Mouse (Mus musculus): Measurements from ENCODE around the gene Psmg3. TPM values are rescaled to one million over a fixed set of nuclear protein-coding genes. Genes with fewer than 3 reads are reported as not detected.

The Psmg3 gene
- polyA plus RNA-seq (2011; ENCODE audit: insufficient read length, low read depth, missing spikeins), result 15.3 and 15.8 TPM in 2 replicates

DNA sequence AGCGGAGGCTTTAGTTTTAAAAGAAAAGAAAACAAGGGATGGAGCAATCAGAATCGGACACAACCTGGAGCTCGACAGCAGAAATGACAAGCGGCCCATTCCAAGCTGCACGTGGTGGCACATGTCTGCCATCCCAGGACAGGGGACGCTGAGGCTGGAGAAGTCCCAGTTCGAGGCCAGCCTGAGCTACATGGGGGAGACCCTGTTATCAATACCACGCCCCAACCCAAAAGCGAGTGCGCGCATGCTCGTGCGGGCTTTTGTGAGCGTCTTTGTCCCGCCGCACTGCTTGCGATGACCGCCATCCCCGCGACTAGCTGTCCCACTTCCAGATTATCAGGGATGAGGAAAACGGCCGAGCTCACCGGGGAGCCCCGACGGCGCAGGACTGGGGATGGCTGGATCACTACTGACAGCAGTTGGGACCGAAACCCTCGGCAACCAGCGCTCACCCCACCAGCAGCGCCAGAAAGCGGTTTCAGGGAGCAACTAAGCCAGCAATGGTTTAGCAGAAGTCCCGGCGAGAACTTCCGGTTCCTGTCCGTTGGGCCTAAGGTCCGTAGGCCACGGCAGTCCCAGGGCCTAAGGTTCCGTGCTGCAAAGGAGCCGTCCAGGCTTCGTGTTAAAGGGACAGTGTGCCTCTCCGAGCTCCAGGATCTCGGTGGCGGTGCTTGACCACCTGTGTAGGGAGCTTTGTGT lies at the start of gene Psmg3, which contains the start of gene Gm26938:
Gene Psmg3 (minus strand): TSS at position 529 of the 699 bp plus-strand sequence.
Gene Gm26938 (minus strand): TSS at position 51 of the 699 bp plus-strand sequence.
- Histone ChIP-seq H3K4me3 (ENCODE audit: insufficient read depth, low read length) (peak within 1 kb of the TSS; percentile 87), H3K27ac (ENCODE audit: insufficient read depth, low read length) (no peak within 1 kb of the TSS), H3K4me1 (ENCODE audit: control insufficient read depth, insufficient read depth, low read length) (peaks cover 6% of the 10 kb centered on the region; the same call in 1 of the 2 replicates)
- peak; percentile 88 for TF ChIP-seq POLR2A (IDR thresholded peaks at IDR 0.05; ENCODE audit: low read depth, low read length)
- TF ChIP-seq CTCF (IDR thresholded peaks at IDR 0.05; ENCODE audit: borderline replicate concordance, insufficient read depth, low read length), result no peak

DNA sequence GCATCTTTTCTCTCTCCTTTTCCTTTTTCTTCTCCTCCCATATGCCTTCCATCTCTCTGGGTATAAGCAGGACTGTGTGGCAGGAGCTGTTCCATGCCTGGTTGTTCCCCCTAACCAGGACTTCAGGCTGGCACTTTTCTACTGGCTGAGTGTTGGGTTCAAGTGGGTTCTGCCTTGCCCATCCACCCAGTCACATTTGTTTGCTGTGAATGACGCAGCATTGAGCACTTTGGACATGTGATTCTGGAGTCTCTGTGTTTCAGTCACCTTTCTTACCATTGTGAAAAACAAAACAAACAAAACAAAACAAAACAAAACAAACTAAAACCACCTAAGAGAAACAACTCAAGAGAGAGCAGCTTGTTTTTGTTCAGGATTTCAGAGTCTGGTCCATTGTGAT lies 44.8 kb upstream of the Psmg3 start:
- H3K4me1 ChIP-seq (ENCODE audit: control insufficient read depth, insufficient read depth, low read length), result no peaks in the 10 kb centered on the region
- H3K4me3 ChIP-seq (ENCODE audit: insufficient read depth, low read length), result no peak overlapping the region
- no peak for TF ChIP-seq CTCF (IDR thresholded peaks at IDR 0.05; ENCODE audit: borderline replicate concordance, insufficient read depth, low read length)
- no peak for TF ChIP-seq POLR2A (IDR thresholded peaks at IDR 0.05; ENCODE audit: low read depth, low read length)
- no peak overlapping the region for H3K27ac ChIP-seq (ENCODE audit: insufficient read depth, low read length)

DNA sequence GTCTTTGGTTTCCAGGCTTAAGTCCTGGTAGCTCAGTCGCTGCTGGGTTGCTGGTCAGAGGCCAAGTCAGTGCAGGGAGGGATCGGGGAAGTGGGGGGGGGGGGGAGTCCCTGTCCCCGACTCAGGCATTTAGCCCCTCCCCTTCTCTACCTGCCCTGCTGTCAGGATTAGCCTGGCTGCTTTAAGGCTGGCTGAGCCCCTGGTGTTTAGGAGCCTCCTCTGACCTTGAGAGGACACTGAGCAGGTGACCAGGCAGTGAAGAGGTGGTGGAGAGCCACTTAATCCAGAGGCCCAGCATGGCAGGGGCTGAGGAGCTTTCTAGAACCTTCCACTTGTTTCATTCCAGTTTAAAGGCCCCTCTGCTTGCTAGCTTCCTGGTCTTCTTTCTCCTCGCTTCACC lies 44.2 kb upstream of the Psmg3 start:
- TF ChIP-seq CTCF (IDR thresholded peaks at IDR 0.05; ENCODE audit: borderline replicate concordance, insufficient read depth, low read length) (no peak), POLR2A (IDR thresholded peaks at IDR 0.05; ENCODE audit: low read depth, low read length) (no peak)
- no peak overlapping the region for H3K27ac ChIP-seq (ENCODE audit: insufficient read depth, low read length)

DNA sequence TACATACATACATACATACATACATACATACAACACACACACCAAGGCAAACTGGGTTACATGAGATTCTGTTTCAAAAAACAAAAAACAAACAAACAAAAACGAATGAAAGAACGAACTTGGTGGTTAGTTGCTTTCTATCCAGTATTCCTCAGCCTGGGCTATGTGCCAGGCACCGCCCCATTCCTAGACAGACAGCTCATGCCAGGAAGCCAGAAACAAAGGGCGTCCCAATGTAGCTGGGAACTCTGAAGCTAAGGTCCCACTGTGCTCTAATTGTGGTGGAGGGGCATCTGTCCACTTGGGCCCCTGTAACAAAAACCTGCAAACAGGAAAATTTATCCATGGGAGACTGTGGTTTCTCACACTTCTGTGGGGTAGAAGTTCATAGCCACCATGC lies 36.1 kb upstream of the Psmg3 start:
- TF ChIP-seq CTCF (IDR thresholded peaks at IDR 0.05; ENCODE audit: borderline replicate concordance, insufficient read depth, low read length), result no peak
- no peak for TF ChIP-seq POLR2A (IDR thresholded peaks at IDR 0.05; ENCODE audit: low read depth, low read length)
- Histone ChIP-seq H3K4me3 (ENCODE audit: insufficient read depth, low read length) (no peak overlapping the region), H3K27ac (ENCODE audit: insufficient read depth, low read length) (no peak overlapping the region)

More for the DNA sequence above, 44.2 kb upstream of the Psmg3 start:
- H3K4me1 ChIP-seq (ENCODE audit: control insufficient read depth, insufficient read depth, low read length), result no peaks in the 10 kb centered on the region
- H3K4me3 ChIP-seq (ENCODE audit: insufficient read depth, low read length), result no peak overlapping the region

DNA sequence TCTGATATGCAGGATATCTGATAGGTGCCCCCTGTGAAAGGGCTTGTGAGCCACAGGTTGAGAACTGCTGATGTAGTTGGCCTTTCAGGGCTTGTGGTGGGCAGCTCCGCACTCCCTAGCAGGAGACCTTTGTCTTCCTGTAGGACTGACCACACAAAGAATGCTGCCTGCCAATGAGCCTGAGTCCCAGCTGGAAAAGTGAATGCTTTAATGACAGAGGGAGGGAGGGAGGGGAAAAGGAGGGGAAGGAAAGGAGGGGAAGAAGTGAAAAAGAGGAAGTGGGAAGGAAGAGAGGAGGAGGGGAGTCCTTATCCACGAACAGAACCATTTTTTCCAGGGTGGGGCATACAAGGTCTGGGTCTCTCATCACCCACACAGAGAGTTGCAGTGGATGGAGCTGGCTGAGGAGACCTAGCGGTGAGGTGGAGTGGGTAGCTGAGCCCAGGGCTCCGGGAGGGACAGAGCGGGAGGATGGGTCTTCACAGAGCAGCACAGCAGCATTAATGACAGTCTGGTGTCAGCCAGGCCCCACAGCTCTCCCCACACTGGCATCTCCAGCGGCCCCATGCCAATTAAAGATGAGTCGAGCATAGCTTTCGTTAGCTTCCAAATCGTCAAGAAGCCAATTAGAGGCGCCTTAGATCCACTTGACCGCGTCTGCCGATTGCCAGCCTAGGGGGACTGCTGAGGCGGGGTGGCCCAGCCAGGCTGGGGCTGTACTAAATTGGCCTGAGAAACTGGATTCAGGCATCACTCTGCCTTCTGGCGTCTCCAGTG lies 33.8 kb upstream of the Psmg3 start:
- TF ChIP-seq POLR2A (IDR thresholded peaks at IDR 0.05; ENCODE audit: low read depth, low read length) (no peak), CTCF (IDR thresholded peaks at IDR 0.05; ENCODE audit: borderline replicate concordance, insufficient read depth, low read length) (no peak)
- Histone ChIP-seq H3K27ac (ENCODE audit: insufficient read depth, low read length) (no peak overlapping the region), H3K4me3 (ENCODE audit: insufficient read depth, low read length) (no peak overlapping the region), H3K4me1 (ENCODE audit: control insufficient read depth, insufficient read depth, low read length) (no peaks in the 10 kb centered on the region)

More for the DNA sequence above, 36.1 kb upstream of the Psmg3 start:
- H3K4me1 ChIP-seq (ENCODE audit: control insufficient read depth, insufficient read depth, low read length), result no peaks in the 10 kb centered on the region

DNA sequence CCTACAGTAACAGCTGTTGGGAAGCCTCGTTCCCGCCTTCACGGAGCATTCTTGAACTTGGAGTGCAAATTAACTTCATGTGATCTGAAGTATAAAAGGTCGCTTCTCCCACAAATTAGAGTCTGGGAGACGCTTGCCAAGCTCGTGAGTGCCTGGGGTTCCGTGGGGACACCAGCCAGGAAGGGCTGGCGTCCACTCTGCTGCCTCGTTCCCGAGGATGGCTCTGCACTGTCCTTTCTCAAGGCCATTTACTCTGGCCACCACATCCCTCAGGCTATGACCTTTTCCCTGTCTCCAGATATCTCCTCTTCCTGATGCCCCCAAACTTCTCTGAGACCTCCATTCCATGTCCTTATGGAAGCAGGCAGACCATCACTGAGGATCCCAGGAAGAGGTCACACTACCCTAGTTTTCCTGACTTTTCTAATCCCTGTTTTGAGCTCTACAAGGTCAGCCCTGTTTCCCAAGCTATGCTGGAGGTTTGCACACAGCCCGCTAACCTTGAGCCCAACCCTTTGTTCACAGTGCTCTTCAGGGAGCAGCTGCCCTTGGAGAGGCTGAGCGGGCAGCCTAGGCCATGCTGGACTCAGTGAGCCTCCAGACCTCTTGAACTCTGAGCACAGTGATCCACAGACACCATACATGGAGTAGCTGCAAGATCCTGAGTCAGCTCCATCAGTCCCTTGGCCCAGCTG lies 23.1 kb upstream of the Psmg3 start:
- Histone ChIP-seq H3K27ac (ENCODE audit: insufficient read depth, low read length) (no peak overlapping the region), H3K4me3 (ENCODE audit: insufficient read depth, low read length) (no peak overlapping the region), H3K4me1 (ENCODE audit: control insufficient read depth, insufficient read depth, low read length) (0 out of 2 replicates have a peak, but pooled peaks cover 3% of the 10 kb centered on the region)
- no peak for TF ChIP-seq POLR2A (IDR thresholded peaks at IDR 0.05; ENCODE audit: low read depth, low read length)
- TF ChIP-seq CTCF (IDR thresholded peaks at IDR 0.05; ENCODE audit: borderline replicate concordance, insufficient read depth, low read length), result no peak

DNA sequence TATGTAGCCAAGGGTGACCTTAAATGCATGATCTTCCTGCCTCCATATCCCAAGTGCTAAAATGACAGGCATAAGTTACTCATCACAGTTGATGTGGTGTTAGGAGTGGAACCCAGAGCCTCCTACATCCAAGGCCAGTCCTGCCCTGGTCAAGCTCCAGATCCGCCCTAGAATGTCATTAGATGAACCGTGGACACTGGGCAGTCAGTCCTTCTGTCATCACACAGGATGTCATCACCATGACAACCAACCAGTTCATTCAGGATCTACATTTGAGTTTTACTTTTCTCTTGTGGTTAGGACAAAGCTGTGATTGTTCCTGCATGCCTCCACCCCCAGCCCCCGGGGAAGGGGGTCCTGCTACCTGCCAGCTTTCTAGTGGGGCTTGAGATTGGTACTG lies 12.5 kb upstream of the Psmg3 start:
- Histone ChIP-seq H3K4me1 (ENCODE audit: control insufficient read depth, insufficient read depth, low read length) (no peaks in the 10 kb centered on the region), H3K27ac (ENCODE audit: insufficient read depth, low read length) (no peak overlapping the region), H3K4me3 (ENCODE audit: insufficient read depth, low read length) (no peak overlapping the region)
- TF ChIP-seq CTCF (IDR thresholded peaks at IDR 0.05; ENCODE audit: borderline replicate concordance, insufficient read depth, low read length) (no peak), POLR2A (IDR thresholded peaks at IDR 0.05; ENCODE audit: low read depth, low read length) (no peak)

DNA sequence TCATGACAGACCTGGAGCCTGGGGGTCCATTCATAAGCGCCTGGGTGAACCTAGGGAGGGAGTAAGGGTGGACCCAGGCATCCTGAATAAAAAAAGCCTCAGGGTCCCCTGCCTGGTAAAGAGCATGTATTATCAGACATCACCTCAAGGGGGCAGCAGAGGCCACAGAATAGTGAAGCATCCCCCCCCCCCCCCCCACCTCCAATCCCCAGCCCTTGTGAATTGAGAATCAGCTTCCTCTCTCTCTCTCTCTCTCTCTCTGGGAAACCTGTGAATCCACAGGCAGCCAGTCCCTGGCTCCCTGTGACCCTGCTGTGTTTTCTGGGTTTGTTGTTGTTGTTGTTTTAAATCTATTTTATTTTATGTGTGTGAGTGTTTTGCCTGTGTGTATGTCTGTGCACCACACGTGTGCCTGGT lies 11.8 kb upstream of the Psmg3 start:
- H3K4me3 ChIP-seq (ENCODE audit: insufficient read depth, low read length), result no peak overlapping the region
- TF ChIP-seq POLR2A (IDR thresholded peaks at IDR 0.05; ENCODE audit: low read depth, low read length), result no peak
- TF ChIP-seq CTCF (IDR thresholded peaks at IDR 0.05; ENCODE audit: borderline replicate concordance, insufficient read depth, low read length), result no peak
- no peaks in the 10 kb centered on the region for H3K4me1 ChIP-seq (ENCODE audit: control insufficient read depth, insufficient read depth, low read length)
- H3K27ac ChIP-seq (ENCODE audit: insufficient read depth, low read length), result no peak overlapping the region

DNA sequence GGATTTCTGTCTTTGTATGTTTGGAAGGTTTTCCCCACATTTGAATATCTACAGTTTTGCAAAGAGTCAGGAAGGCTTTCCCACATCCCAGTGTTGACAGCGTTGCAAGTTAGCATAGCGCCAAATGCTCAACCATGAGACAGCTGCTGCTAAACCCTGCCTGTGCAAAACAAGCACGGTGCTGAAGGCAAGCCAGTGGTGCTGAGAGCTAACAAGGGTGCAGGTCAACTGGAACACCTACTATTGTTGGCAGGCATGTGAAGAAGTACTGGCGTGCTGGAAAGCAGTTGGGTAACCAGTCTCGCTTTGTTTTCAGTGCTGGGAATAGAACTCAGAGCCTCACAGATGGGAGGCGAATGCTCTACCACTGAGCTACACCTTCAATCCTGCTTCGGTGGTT lies 9.0 kb upstream of the Psmg3 start:
- TF ChIP-seq CTCF (IDR thresholded peaks at IDR 0.05; ENCODE audit: borderline replicate concordance, insufficient read depth, low read length) (no peak), POLR2A (IDR thresholded peaks at IDR 0.05; ENCODE audit: low read depth, low read length) (no peak)
- no peak overlapping the region for H3K27ac ChIP-seq (ENCODE audit: insufficient read depth, low read length)

More for the DNA sequence above, 9.0 kb upstream of the Psmg3 start:
- Histone ChIP-seq H3K4me1 (ENCODE audit: control insufficient read depth, insufficient read depth, low read length) (no peaks in the 10 kb centered on the region), H3K4me3 (ENCODE audit: insufficient read depth, low read length) (no peak overlapping the region)

Data from embryonic fibroblast, embryonic 13.5 days (primary cell).